Mouse (Mus musculus) intestine, postnatal 0 days (tissue): Measurements from ENCODE around the gene Pigu. TPM values are rescaled to one million over a fixed set of nuclear protein-coding genes. Genes with fewer than 3 reads are reported as not detected.

Experiments used
- ATAC-seq: fragments of 200-750 bp; cut with Nextera tagmentation; 2 replicates; pipeline ENCODE4 v1.8.0; 2017; ENCODE audit warnings: mild to moderate bottlenecking, moderate TSS enrichment, moderate library complexity
- H3K27ac ChIP-seq: fragments of 300-500 bp; sonication (generic); 2 replicates; pipeline ENCODE4 v1.5.1; 2014; ENCODE audit warnings: mild to moderate bottlenecking, low read depth, low read length, moderate library complexity
- H3K27me3 ChIP-seq: fragments of 300-500 bp; sonication (generic); replicated peaks from 2 replicates; pipeline ENCODE4 v1.6.1; 2014; ENCODE audit warnings: low read length, mixed read lengths; ENCODE audit not compliant: control insufficient read depth, insufficient read depth
- H3K36me3 ChIP-seq: fragments of 300-500 bp; sonication (generic); 2 replicates; pipeline ENCODE4 v1.6.1; 2014; ENCODE audit warnings: mild to moderate bottlenecking, moderate library complexity; ENCODE audit not compliant: control insufficient read depth, insufficient read depth
- H3K4me1 ChIP-seq: fragments of 300-500 bp; sonication (generic); replicated peaks from 2 replicates; pipeline ENCODE4 v1.6.1; 2014; ENCODE audit warnings: antibody characterized with exemption, low read length, mixed read lengths; ENCODE audit not compliant: control insufficient read depth, insufficient read depth
- H3K4me2 ChIP-seq: fragments of 300-500 bp; sonication (generic); replicated peaks from 2 replicates; pipeline ENCODE4 v1.6.1; 2014; ENCODE audit warnings: low read depth, mild to moderate bottlenecking, moderate library complexity
- H3K4me3 ChIP-seq: fragments of 300-500 bp; sonication (generic); 2 replicates; pipeline ENCODE4 v1.5.1; 2014; ENCODE audit warnings: low read depth, low read length
- H3K9ac ChIP-seq: fragments of 300-500 bp; sonication (generic); 2 replicates; pipeline ENCODE4 v1.6.1; 2014; ENCODE audit warnings: mild to moderate bottlenecking, low read depth, low read length
- H3K9me3 ChIP-seq: fragments of 300-500 bp; sonication (generic); 2 replicates; pipeline ENCODE4 v1.6.1; 2016; ENCODE audit warnings: mixed run types; ENCODE audit not compliant: control insufficient read depth
- CTCF ChIP-seq: sonication (generic); IDR thresholded peaks from 2 replicates; pipeline ENCODE4 v1.5.1; 2016; ENCODE audit warnings: low read depth, mild to moderate bottlenecking, control low read depth, antibody characterized with exemption, moderate library complexity
- WGBS: fragments of 180-500 bp; shearing (Covaris S2); extraction: QIAGEN DNeasy Blood & Tissue Kit; methylation state at CpG from one replicate; pipeline ENCODE4 v1.1.7; 2014; 5-methylcytosine and 5-hydroxymethylcytosine counted together
- microRNA counts: library from miRNA; unstranded; fragments of <30 nt; microRNA quantifications from one replicate; lab custom pipeline; 2016
- microRNA-seq: library from miRNA; unstranded; fragments of <30 nt; microRNA quantifications from one replicate; pipeline ENCODE4, GENCODE M21; 2016
- polyA plus RNA-seq: library from polyadenylated mRNA; unstranded; fragments of >200 nt; fragmentation: Nextera tagmentation; extraction: Ambion mirVana; gene quantifications from 2 replicates; pipeline ENCODE4 v1.2.1, GENCODE M21; 2015

The Pigu gene
- polyA plus RNA-seq, 1 experiment from 2014 or later, result 31.5 TPM

- WGBS, result 80% methylated on average over 7 of the region's 7 CpGs
- H3K27me3 ChIP-seq, result no peaks in the 10 kb centered on the region
- peaks cover 5% of the 10 kb centered on the region for H3K4me1 ChIP-seq
- no peak overlapping the region for H3K4me2 ChIP-seq
- H3K36me3 ChIP-seq, result peaks cover 50% of the 10 kb centered on the region
- H3K27ac ChIP-seq, result no peak overlapping the region
- H3K9me3 ChIP-seq, result no peaks in the 10 kb centered on the region
- TF ChIP-seq CTCF, result no peak
- ATAC-seq, result no peak
- H3K9ac ChIP-seq, result no peak overlapping the region
- no peak overlapping the region for H3K4me3 ChIP-seq
Measured at GRCm38 (mm10) chr2:155242296-155242855, 114.9 kb downstream of the Pigu start.

GRCm38 (mm10) chr2:155240915-155241314 lies 116.3 kb downstream of the Pigu start:
- TF ChIP-seq CTCF, result peak; percentile 66
- no peak overlapping the region; the same call in 1 of the 2 replicates for H3K27ac ChIP-seq
- H3K36me3 ChIP-seq, result peaks cover 35% of the 10 kb centered on the region
- ATAC-seq, result no peak
- WGBS, result 64% methylated on average over 4 of the region's 4 CpGs
- H3K4me3 ChIP-seq, result no peak overlapping the region
- H3K4me1 ChIP-seq, result peaks cover 7% of the 10 kb centered on the region
- no peaks in the 10 kb centered on the region for H3K27me3 ChIP-seq
- H3K9ac ChIP-seq, result no peak overlapping the region
- no peaks in the 10 kb centered on the region for H3K9me3 ChIP-seq
- H3K4me2 ChIP-seq, result no peak overlapping the region

- no peaks in the 10 kb centered on the region for H3K9me3 ChIP-seq
- H3K36me3 ChIP-seq, result no peaks in the 10 kb centered on the region; the same call in 1 of the 2 replicates
- ATAC-seq, result no peak
- H3K4me2 ChIP-seq, result peak overlapping the region; percentile 71
- no peaks in the 10 kb centered on the region for H3K27me3 ChIP-seq
- peak overlapping the region; percentile 94 for H3K4me3 ChIP-seq
- H3K4me1 ChIP-seq, result peaks cover 11% of the 10 kb centered on the region
- H3K9ac ChIP-seq, result peak overlapping the region; percentile 88
- WGBS, result 5% methylated on average over 4 of the region's 4 CpGs
- TF ChIP-seq CTCF, result no peak
- H3K27ac ChIP-seq, result peak overlapping the region; percentile 77; the same call in 1 of the 2 replicates
Measured at GRCm38 (mm10) chr2:155237276-155237675, 120.0 kb downstream of the Pigu start.

DNA sequence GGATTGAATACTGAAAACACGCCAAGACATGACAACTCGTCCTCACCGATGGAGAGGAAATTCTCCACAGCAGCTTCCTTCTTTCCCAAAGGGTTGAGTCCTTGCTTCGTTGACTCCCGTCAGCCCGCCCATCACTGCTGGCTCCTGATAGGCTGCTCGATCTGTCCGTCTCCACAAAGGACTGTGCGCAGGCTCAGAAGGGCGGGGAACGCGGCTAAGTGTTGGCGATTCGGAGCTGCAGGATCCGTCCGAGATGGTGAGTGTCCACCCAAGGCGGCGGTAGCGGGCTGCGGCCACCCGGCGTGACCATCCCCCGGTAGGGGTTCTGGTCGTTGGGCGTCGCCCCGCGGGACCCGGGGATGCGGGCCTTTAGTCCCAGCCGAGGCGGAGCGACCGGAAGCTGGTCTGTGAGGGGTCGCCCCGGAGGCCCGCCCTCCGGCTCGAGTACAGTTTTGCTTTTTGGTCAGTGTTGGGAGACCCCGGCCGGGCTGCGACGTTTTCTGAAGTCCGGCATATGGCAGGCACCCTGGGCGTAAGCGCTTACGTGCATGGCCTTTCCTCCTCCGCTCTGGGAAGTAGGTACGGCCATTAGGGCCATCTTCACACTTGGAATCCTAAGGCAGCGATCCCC lies 120.8 kb downstream of the Pigu start, which contains the start of gene Dynlrb1:
TSS of gene Dynlrb1 (plus strand) at position 172 of the 631 bp plus-strand sequence.
- Histone ChIP-seq H3K27ac (peak within 1 kb of the TSS; percentile 77), H3K36me3 (no peaks in the 10 kb centered on the region; the same call in 1 of the 2 replicates), H3K9me3 (no peaks in the 10 kb centered on the region), H3K4me1 (peaks cover 11% of the 10 kb centered on the region), H3K27me3 (no peaks in the 10 kb centered on the region), H3K4me3 (peak within 1 kb of the TSS; percentile 94), H3K9ac (peak within 1 kb of the TSS; percentile 88), H3K4me2 (peak within 1 kb of the TSS; percentile 71)
- peak; percentile 51 for TF ChIP-seq CTCF
- ATAC-seq, result peak; percentile 97
- under 1% methylated on average over 50 of the region's 50 CpGs for WGBS

DNA sequence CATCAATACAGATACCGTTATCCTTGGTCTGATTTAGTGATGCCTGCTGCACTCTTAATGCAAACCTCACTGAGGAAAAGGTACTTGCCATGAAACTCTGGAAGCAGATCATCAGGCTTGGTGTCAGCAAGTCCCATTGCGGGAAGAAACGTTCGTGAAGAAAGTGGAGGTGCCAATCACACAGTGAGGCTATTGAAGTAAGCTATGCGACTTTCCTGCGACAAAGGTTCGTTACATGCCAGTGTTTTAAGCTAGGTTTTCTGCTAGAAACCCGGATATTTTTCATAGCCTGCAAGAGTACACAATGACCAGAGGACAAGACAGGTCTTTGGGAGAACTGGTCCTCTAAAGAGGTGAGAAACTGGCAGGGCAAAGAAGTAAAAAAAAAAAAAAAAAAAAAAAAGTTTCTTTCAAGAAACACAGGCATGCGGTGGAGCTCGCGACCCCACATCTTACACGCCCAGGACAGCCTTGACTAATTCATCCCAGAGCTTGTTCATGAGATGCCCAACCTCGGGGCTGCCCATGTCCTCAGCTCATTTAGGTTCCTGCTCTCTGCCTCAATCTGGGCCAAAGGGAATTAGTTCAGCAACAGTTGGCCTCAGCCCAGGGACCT lies 121.4 kb downstream of the Pigu start:
- Histone ChIP-seq H3K27ac (no peak overlapping the region), H3K4me1 (peaks cover 11% of the 10 kb centered on the region), H3K27me3 (no peaks in the 10 kb centered on the region), H3K4me3 (peak overlapping the region; percentile 94), H3K36me3 (no peaks in the 10 kb centered on the region; the same call in 1 of the 2 replicates), H3K9ac (peak overlapping the region; percentile 88), H3K4me2 (peak overlapping the region; percentile 71), H3K9me3 (no peaks in the 10 kb centered on the region)
- no peak for TF ChIP-seq CTCF
- ATAC-seq, result peak; percentile 69
- 4% methylated on average over 13 of the region's 13 CpGs for WGBS

MicroRNAs within 50 kb of the gene (microRNA counts, 519-probe panel; counts per million panel counts)
- not detected for microRNA mmu-miR-695 (lab: Ali Mortazavi, UCI)

Small RNAs within 50 kb of the gene (microRNA-seq; reads per million reads assigned to microRNA genes)
- gene Mir695, result not detected

Other genes starting within 250 kb of the Pigu start
- gene Itch, start 223.9 kb downstream of the Pigu start, polyA plus RNA-seq, result 20.3 and 25.4 TPM in 2 replicates
- 327 and 342 TPM in 2 replicates for gene Dynlrb1, start 120.9 kb downstream of the Pigu start, polyA plus RNA-seq
- gene Map1lc3a, start 81.1 kb downstream of the Pigu start, polyA plus RNA-seq, result 158 and 168 TPM in 2 replicates
- 32.9 and 33.7 TPM in 2 replicates for gene Trp53inp2, start 23.6 kb upstream of the Pigu start, polyA plus RNA-seq
- gene Ncoa6, start 116.5 kb upstream of the Pigu start, polyA plus RNA-seq, result 14.9 and 16.0 TPM in 2 replicates
- 8.4 and 9.5 TPM in 2 replicates for gene Acss2, start 160.5 kb upstream of the Pigu start, polyA plus RNA-seq
- gene Ggt7, start 160.8 kb upstream of the Pigu start, polyA plus RNA-seq, result 2.6 and 2.7 TPM in 2 replicates
- gene Gss, start 235.4 kb upstream of the Pigu start, polyA plus RNA-seq, result 210 and 219 TPM in 2 replicates